Mouse (Mus musculus) ES-Bruce4 (cell line): ENCODE data around the gene Dpagt1.

Source experiments
- CTCF ChIP-seq: IDR thresholded peaks from one replicate; pipeline ENCODE4 v1.8.1; 2011; ENCODE audit warnings: low read depth, low read length
- EP300 ChIP-seq: IDR thresholded peaks from 2 replicates; pipeline ENCODE4 v1.6.1; 2011; ENCODE audit warnings: low read depth, low read length; ENCODE audit not compliant: insufficient read depth
- POLR2A ChIP-seq: IDR thresholded peaks from one replicate; pipeline ENCODE4 v1.8.1; 2011; ENCODE audit warnings: low read length; ENCODE audit not compliant: insufficient read depth

- TF ChIP-seq POLR2A (no peak), CTCF (no peak), EP300 (no peak)
These were observed 1.7 kb upstream of the Dpagt1 start for GRCm38 (mm10) chr9:44324147-44324546.
